Mouse (Mus musculus): ENCODE measurements around the gene Apaf1. TPM values are rescaled to one million over a fixed set of nuclear protein-coding genes. Genes with fewer than 3 reads are reported as not detected.

Gene Apaf1
- polyA plus RNA-seq, 1 experiment from 2014 or later = 17.3 TPM

Other genes starting within 250 kb of the Apaf1 start
- 43.0 and 46.6 TPM in 2 replicates for gene Ikbip, start 170 bp upstream of the Apaf1 start, polyA plus RNA-seq (2015; fragmentation: Nextera tagmentation; extraction: Ambion mirVana)
- 557 and 573 TPM in 2 replicates for gene Slc25a3, start 41.3 kb upstream of the Apaf1 start, polyA plus RNA-seq (2015; fragmentation: Nextera tagmentation; extraction: Ambion mirVana)
- 228 and 250 TPM in 2 replicates for gene Tmpo, start 98.5 kb upstream of the Apaf1 start, polyA plus RNA-seq (2015; fragmentation: Nextera tagmentation; extraction: Ambion mirVana)

Data from kidney, embryonic 15.5 days (tissue).